Mouse (Mus musculus) MEL (cell line): Measurements from ENCODE around the gene Wdr90. TPM values are rescaled to one million over a fixed set of nuclear protein-coding genes. Genes with fewer than 3 reads are reported as not detected.

Experiments used
- DNase-seq: peaks from one replicate; pipeline ENCODE4 v3.0.0; 2011; ENCODE audit warnings: low read depth, low spot score
- H3K27ac ChIP-seq: 2 replicates; pipeline ENCODE4 v1.5.1; 2012; ENCODE audit warnings: low read depth, mild to moderate bottlenecking, control low read depth, low read length, moderate library complexity; ENCODE audit not compliant: control insufficient read depth
- H3K27me3 ChIP-seq, 2 experiments: fragments of 150-350 bp in 1 of 2; sonication (generic) in 1 of 2; 2 replicates each; pipeline ENCODE4 v1.6.1; 2012; ENCODE audit warnings: low read length in 2 of 2, mild to moderate bottlenecking in 2 of 2, improper control_type of control experiment in 1 of 2, moderate library complexity in 1 of 2; ENCODE audit not compliant: insufficient read depth in 2 of 2, control insufficient read depth in 1 of 2
- H3K36me3 ChIP-seq, 2 experiments: 2 replicates each; pipeline ENCODE4 v1.6.1; 2012 to 2014; ENCODE audit warnings: low read length in 2 of 2, improper control_type of control experiment in 1 of 2, inconsistent platforms in 1 of 2, mild to moderate bottlenecking in 1 of 2; ENCODE audit not compliant: insufficient read depth in 2 of 2, control insufficient read depth in 1 of 2
- H3K4me1 ChIP-seq, 2 experiments: fragments of 150-350 bp in 1 of 2; sonication (generic) in 1 of 2; 2 replicates each; pipeline ENCODE4 v1.6.1; 2012; ENCODE audit warnings: low read length in 2 of 2, improper control_type of control experiment in 1 of 2, mild to moderate bottlenecking in 1 of 2; ENCODE audit not compliant: insufficient read depth in 2 of 2, control insufficient read depth in 1 of 2
- H3K4me3 ChIP-seq, 2 experiments: fragments of 150-350 bp in 1 of 2; sonication (generic) in 1 of 2; 2 replicates each; pipeline ENCODE4 v1.5.1; 2012; ENCODE audit warnings: low read depth in 2 of 2, low read length in 2 of 2, mild to moderate bottlenecking in 2 of 2, moderate library complexity in 2 of 2, control low read depth in 1 of 2, improper control_type of control experiment in 1 of 2; ENCODE audit not compliant: control insufficient read depth in 1 of 2, insufficient read depth in 1 of 2
- H3K79me2 ChIP-seq: 2 replicates; pipeline ENCODE4 v1.6.1; 2012; ENCODE audit warnings: mild to moderate bottlenecking, low read length, moderate library complexity; ENCODE audit not compliant: control insufficient read depth, poor library complexity, insufficient read depth
- H3K9ac ChIP-seq: 2 replicates; pipeline ENCODE4 v1.6.1; 2012; ENCODE audit warnings: low read depth, mild to moderate bottlenecking, control low read depth, low read length, moderate library complexity; ENCODE audit not compliant: control insufficient read depth, poor library complexity, severe bottlenecking
- H3K9me3 ChIP-seq: fragments of 150-350 bp; sonication (generic); replicated peaks from 2 replicates; pipeline ENCODE4 v1.6.1; 2012; ENCODE audit warnings: mild to moderate bottlenecking, low read length, improper control_type of control experiment, moderate library complexity; ENCODE audit not compliant: insufficient read depth
- BHLHE40 ChIP-seq: IDR thresholded peaks from 2 replicates; pipeline ENCODE4 v1.6.1; 2012; ENCODE audit warnings: low read depth, mild to moderate bottlenecking, inconsistent platforms, low read length, improper control_type of control experiment, borderline replicate concordance
- EP300 ChIP-seq, 2 experiments: IDR thresholded peaks; 2 replicates each; pipeline ENCODE4 v1.6.1; 2011; ENCODE audit warnings: improper control_type of control experiment in 2 of 2, low read length in 2 of 2, low read depth in 1 of 2, mild to moderate bottlenecking in 1 of 2
- GATA1 ChIP-seq: IDR thresholded peaks from 2 replicates; pipeline ENCODE4 v1.6.1; 2011; ENCODE audit warnings: low read depth, low read length, improper control_type of control experiment
- HCFC1 ChIP-seq: IDR thresholded peaks from 2 replicates; pipeline ENCODE4 v1.6.1; 2012; ENCODE audit warnings: low read depth, mild to moderate bottlenecking, inconsistent platforms, low read length, improper control_type of control experiment, moderate library complexity
- KAT2A ChIP-seq: conservative IDR thresholded peaks from 2 replicates; pipeline ENCODE4 v1.6.1; 2012; ENCODE audit warnings: low read depth, low read length, improper control_type of control experiment, inconsistent platforms
- MAX ChIP-seq: IDR thresholded peaks from 2 replicates; pipeline ENCODE4 v1.6.1; 2011; ENCODE audit warnings: low read length, improper control_type of control experiment
- MEF2A ChIP-seq: IDR thresholded peaks from 2 replicates; pipeline ENCODE4 v1.6.1; 2014; ENCODE audit warnings: low read depth, mild to moderate bottlenecking, inconsistent platforms, low read length, improper control_type of control experiment; ENCODE audit not compliant: poor library complexity, insufficient replicate concordance, severe bottlenecking; ENCODE audit errors: extremely low read depth
- NRF1 ChIP-seq: IDR thresholded peaks from 2 replicates; pipeline ENCODE4 v1.6.1; 2014; ENCODE audit warnings: low read depth, mild to moderate bottlenecking, inconsistent platforms, low read length, improper control_type of control experiment, moderate library complexity; ENCODE audit not compliant: poor library complexity, insufficient read depth, severe bottlenecking
- POLR2A ChIP-seq, 2 experiments: IDR thresholded peaks; 2 replicates each; pipeline ENCODE4 v1.6.1; 2011 to 2012; ENCODE audit warnings: low read length in 2 of 2, mild to moderate bottlenecking in 2 of 2, control low read depth in 1 of 2, improper control_type of control experiment in 1 of 2, low read depth in 1 of 2, moderate library complexity in 1 of 2; ENCODE audit not compliant: control insufficient read depth in 1 of 2, insufficient read depth in 1 of 2, poor library complexity in 1 of 2
- POLR2AphosphoS5 ChIP-seq: IDR thresholded peaks from 2 replicates; pipeline ENCODE4 v1.6.1; 2012; ENCODE audit warnings: low read depth, borderline replicate concordance, mild to moderate bottlenecking, inconsistent platforms, low read length, moderate library complexity, mixed read lengths
- SIN3A ChIP-seq: IDR thresholded peaks from 2 replicates; pipeline ENCODE4 v1.6.1; 2012; ENCODE audit warnings: low read length, improper control_type of control experiment, inconsistent platforms
- USF2 ChIP-seq, 2 experiments: IDR thresholded peaks; 2 replicates each; pipeline ENCODE4 v1.6.1; 2011 to 2012; ENCODE audit warnings: improper control_type of control experiment in 2 of 2, low read length in 2 of 2, borderline replicate concordance in 1 of 2, inconsistent platforms in 1 of 2, low read depth in 1 of 2, mild to moderate bottlenecking in 1 of 2; ENCODE audit not compliant: insufficient read depth in 1 of 2
- ZKSCAN1 ChIP-seq: IDR thresholded peaks from 2 replicates; pipeline ENCODE4 v1.6.1; 2012; ENCODE audit warnings: low read depth, mild to moderate bottlenecking, inconsistent platforms, low read length, improper control_type of control experiment, moderate library complexity
- ZNF384 ChIP-seq: IDR thresholded peaks from 2 replicates; pipeline ENCODE4 v1.6.1; 2012; ENCODE audit warnings: low read depth, mild to moderate bottlenecking, inconsistent platforms, low read length, improper control_type of control experiment
- polyA plus RNA-seq, 2 experiments: library from polyadenylated mRNA; stranded (reverse) in 1 of 2; unstranded in 1 of 2; fragments of >175 nt in 1 of 2; fragments of >200 nt in 1 of 2; gene quantifications; 2 replicates each; pipeline versions ENCODE4 v1.2.1 to v1.2.4; 2012; ENCODE audit warnings: low replicate concordance in 2 of 2, low read depth in 1 of 2; ENCODE audit not compliant: insufficient read length in 2 of 2, insufficient read depth in 1 of 2, missing spikeins in 1 of 2
- total RNA-seq: library from RNA; depleted of rRNA; stranded (reverse); fragments of 300-350 nt; gene quantifications from 2 replicates; pipeline ENCODE4 v1.2.3, GENCODE M21; 2012

Gene Wdr90
- total and polyA plus RNA-seq, 3 experiments, result 23.7 to 44.5 TPM; not detected in 1

DNA sequence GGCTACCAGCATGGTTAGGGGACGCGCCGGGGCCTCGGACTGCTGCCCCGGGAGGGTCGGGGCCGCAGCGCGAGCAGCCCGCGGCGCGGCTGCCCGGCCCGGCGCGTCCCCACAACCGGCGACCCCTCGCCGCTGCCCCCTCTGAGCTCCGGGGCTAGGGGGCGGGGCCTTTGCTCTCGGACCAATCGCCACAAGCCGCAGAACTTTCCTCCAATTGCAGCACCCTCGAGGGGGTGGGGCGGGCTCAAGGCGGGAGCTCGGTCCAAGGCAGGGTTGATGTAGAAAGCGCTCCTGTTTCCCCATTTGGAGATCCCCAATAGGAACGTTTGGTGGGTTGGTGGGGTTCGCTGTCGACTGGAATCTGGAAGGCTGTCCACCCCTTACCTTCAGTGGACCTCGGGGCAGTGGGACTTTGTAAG is 64.3 kb downstream of the Wdr90 start, which contains the start of gene Metrn (continued):
- TF ChIP-seq POLR2AphosphoS5 (peak; percentile 56; the same call in 1 of the 2 replicates), GATA1 (no peak), SIN3A (peak; percentile 12; the same call in 1 of the 2 replicates), MAX (no peak), USF2 (IDR thresholded peaks at IDR 0.05; ENCODE audit: borderline replicate concordance in 1 of 2, insufficient read depth in 1 of 2, low read depth in 1 of 2, low read length in 2 of 2) (no peak)

DNA sequence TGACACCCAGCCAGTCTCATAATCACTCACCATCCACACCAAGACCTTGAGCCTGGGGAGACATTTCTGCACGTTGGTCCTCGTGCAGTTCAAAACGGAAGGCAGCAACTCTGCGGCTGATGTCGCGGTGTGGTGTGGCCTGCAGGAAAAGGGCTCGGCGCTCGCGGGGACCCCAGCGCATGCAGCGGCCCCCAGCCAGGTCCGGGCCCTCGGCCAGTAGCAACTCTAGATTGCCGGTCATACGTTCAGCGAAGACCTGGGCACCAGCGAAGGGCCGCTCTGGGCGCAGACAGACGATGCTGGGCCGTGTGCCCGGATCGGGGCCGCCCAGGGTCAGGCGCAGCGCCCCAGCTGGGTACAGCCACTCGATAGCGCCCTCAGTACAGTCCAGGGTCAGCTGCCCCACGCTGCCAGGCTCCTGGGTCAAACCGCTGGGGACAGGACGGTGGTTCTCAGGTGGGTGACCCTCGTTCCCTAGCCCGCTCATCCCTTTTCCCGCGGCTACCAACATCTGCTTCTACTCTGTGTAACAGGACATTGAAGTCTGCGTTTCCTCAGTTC is 65.0 kb downstream of the Wdr90 start:
- H3K4me1 ChIP-seq, result peaks cover 0 to 24% of the 10 kb centered on the region in 2 experiments; a peak in 1 of 4 replicates
- peaks cover 19% of the 10 kb centered on the region for H3K79me2 ChIP-seq
- peak overlapping the region; percentile 73 for H3K9ac ChIP-seq
- peak overlapping the region; percentile 69 to 95 for H3K4me3 ChIP-seq
- no peak for TF ChIP-seq BHLHE40
- TF ChIP-seq POLR2A (IDR thresholded peaks at IDR 0.05; ENCODE audit: control insufficient read depth in 1 of 2, insufficient read depth in 1 of 2, low read depth in 1 of 2, low read length in 2 of 2, poor library complexity in 1 of 2), result 0 out of 4 replicates have a peak, but pooled peaks of 1 of the 2 experiments have one; percentile 1
- no peak for TF ChIP-seq KAT2A
- TF ChIP-seq POLR2AphosphoS5, result no peak
- TF ChIP-seq, all 39 proteins: peak for 1
- DNase-seq, result peak; percentile 40
- Histone ChIP-seq H3K27me3 (no peaks in the 10 kb centered on the region), H3K36me3 (peaks cover 0 to 4% of the 10 kb centered on the region in 2 experiments; a peak in 1 of 4 replicates), H3K9me3 (no peaks in the 10 kb centered on the region), H3K27ac (no peak overlapping the region)

DNA sequence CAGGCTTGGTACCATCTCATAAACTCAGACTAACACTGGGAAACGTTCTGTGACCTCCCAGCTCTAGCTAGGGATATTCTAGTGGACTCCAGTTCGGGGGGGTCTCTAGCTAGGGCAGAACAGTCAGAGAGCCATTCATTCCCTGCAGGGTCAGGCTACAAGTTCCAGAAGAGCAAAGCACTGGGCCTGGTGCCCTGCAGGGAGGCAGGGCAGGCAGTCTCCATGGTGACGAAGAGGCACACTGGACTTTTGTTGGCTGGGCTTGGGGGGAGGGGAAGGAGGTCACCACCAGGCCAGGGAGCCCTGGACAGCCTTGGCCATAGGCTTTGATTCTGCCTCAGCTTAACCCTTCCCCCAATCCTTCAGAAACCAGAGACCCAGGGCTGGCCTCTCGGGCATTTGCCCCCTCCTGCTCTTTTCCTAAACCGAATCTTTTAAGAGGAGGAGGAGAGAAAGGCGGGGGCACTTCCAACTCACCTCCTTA is 65.7 kb downstream of the Wdr90 start, which contains the start of gene AC134908.4:
TSS of gene AC134908.4 (minus strand) at position 51 of the 484 bp plus-strand sequence.
- Histone ChIP-seq H3K4me1 (peaks cover 0 to 29% of the 10 kb centered on the region in 2 experiments; a peak in 2 of 4 replicates), H3K79me2 (peaks cover 20% of the 10 kb centered on the region), H3K27me3 (no peaks in the 10 kb centered on the region), H3K4me3 (peak within 1 kb of the TSS; percentile 69 to 95), H3K9ac (peak within 1 kb of the TSS; percentile 73), H3K27ac (no peak within 1 kb of the TSS), H3K9me3 (no peaks in the 10 kb centered on the region), H3K36me3 (peaks cover 0 to 8% of the 10 kb centered on the region in 2 experiments; a peak in 1 of 4 replicates)
- no peak for DNase-seq
- no peak for TF ChIP-seq HCFC1

DNA sequence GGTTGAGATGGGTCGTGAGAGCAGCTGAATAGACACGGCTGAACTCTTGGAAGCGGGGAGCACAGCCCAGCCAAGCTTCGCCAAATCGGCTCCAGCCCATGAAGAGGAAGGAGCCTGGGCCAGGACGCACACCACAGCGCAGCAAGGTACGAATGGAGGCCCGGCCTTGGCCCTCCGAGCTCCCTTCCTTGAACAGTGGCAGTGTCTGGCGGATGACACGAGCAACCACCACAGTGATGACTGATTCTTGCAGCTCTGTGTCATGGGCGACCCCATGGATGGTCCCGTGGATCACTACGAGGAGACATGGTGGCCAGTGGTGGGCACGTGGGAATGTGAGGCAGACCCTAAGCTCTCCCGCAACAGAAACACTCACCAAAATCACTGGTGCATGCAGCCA is 66.3 kb downstream of the Wdr90 start:
- Histone ChIP-seq H3K9ac (no peak overlapping the region), H3K27ac (no peak overlapping the region), H3K4me3 (no peak overlapping the region), H3K4me1 (peaks cover 0 to 30% of the 10 kb centered on the region in 2 experiments; a peak in 2 of 4 replicates), H3K79me2 (peaks cover 20% of the 10 kb centered on the region), H3K36me3 (peaks cover 0 to 9% of the 10 kb centered on the region in 2 experiments; a peak in 1 of 4 replicates), H3K9me3 (no peaks in the 10 kb centered on the region), H3K27me3 (no peaks in the 10 kb centered on the region)
- no peak for DNase-seq
- TF ChIP-seq MEF2A, result no peak
- TF ChIP-seq ZKSCAN1, result no peak
- TF ChIP-seq EP300 (IDR thresholded peaks at IDR 0.05; ENCODE audit: low read depth in 1 of 2, low read length in 2 of 2), result no peak
- TF ChIP-seq GATA1, result no peak
- TF ChIP-seq ZNF384, result no peak
- no peak for TF ChIP-seq NRF1
